Mouse (Mus musculus) CD8-positive naive resting alpha-beta T cell, adult 57 days (primary cell): Measurements from ENCODE around the gene Il17ra. TPM values are rescaled to one million over a fixed set of nuclear protein-coding genes. Genes with fewer than 3 reads are reported as not detected.

ENCODE experiments used
- total RNA-seq: library from RNA; stranded (reverse); gene quantifications from one replicate; pipeline ENCODE4 v1.2.4, GENCODE M21; 2023

Il17ra gene
- total RNA-seq, result 218 TPM

GRCm38 (mm10) chr6:120463086-120463871 is at the start of gene Il17ra:
Gene Il17ra (plus strand): TSS chr6:120463247.

GRCm38 (mm10) chr6:120493374-120494181 is 30.5 kb downstream of the Il17ra start, which contains the start of gene Tmem121b:
Gene Tmem121b (minus strand): TSS chr6:120493807.

DNA sequence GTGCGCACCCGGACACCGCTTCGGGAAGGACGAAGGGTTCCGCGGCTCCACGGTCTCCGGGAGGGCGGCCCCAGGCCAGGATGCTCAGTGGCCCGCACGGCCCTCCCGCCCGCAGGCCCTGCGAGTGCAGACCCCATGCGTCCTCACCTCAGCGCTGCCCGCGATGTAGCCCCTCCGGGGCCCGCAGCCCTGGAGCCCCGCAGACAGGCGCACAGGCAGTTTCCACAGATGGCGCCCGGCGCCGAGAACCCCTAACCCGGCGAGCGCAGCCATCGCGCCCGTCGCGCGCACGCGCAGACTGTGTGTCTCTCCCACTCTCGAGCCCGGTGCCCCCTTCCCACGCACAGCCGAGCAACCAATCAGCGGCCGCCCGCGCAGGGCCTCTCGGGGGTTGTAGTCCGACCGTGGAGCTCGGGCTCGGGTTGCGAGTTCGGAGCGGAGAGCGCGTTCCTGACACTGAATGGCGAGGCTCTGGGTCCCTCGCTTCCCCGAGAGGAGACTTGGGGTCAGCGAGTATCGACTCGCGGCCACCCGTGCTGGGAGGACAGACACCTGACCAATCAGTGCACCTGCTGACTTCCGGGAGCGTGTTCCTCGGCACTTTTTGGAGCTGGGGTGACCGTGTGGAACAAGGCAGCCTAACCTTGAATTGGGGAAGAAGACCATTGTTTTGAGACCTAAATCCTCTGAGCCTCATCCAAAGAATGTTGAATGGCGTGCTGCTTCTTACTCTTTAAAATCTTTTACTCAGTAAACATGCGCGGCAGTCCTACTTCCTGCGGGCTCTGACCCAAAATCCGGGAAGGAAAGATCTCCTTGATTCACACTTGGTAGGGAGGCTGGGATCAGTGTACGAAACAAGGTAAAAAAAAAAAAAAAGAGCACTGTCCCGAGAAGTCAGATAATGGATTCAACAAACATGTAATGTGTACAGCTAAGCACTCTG is 68.2 kb downstream of the Il17ra start, which contains the start of gene Hdhd5:
Gene Hdhd5, minus strand, starts transcription at position 300 of the 946 bp plus-strand sequence.

Other genes starting within 250 kb of the Il17ra start
- not detected for gene D330020A13Rik, start 168.9 kb upstream of the Il17ra start, total RNA-seq
- not detected for gene B4galnt3, start 168.7 kb upstream of the Il17ra start, total RNA-seq
- gene Kdm5a, start 99.1 kb upstream of the Il17ra start, total RNA-seq, result 146 TPM
- gene Ccdc77, start 98.9 kb upstream of the Il17ra start, total RNA-seq, result 7.5 TPM
- 0.31 TPM for gene Tmem121b, start 30.6 kb downstream of the Il17ra start, total RNA-seq
- 99.4 TPM for gene Hdhd5, start 68.1 kb downstream of the Il17ra start, total RNA-seq
- gene Cecr2, start 203.1 kb downstream of the Il17ra start, total RNA-seq, result 3.2 TPM